Mouse (Mus musculus) heart, postnatal 0 days (tissue): ENCODE measurements around the gene Creg2.

ENCODE experiments used
- CTCF ChIP-seq: IDR thresholded peaks from 2 replicates; pipeline ENCODE4 v1.5.1; 2016; ENCODE audit warnings: antibody characterized with exemption, control low read depth, low read depth
- EP300 ChIP-seq: IDR thresholded peaks from 2 replicates; pipeline ENCODE4 v1.6.1; 2016; ENCODE audit warnings: antibody characterized with exemption, low read depth

- TF ChIP-seq CTCF (no peak), EP300 (no peak)
Observed at GRCm38 (mm10) chr1:39644333-39644732, 6.9 kb downstream of the Creg2 start.
